Mouse (Mus musculus): Measurements from ENCODE around the gene Nfya. TPM values are rescaled to one million over a fixed set of nuclear protein-coding genes. Genes with fewer than 3 reads are reported as not detected.

Gene Nfya
- total and polyA plus RNA-seq, 3 experiments: 56.9 to 97.8 TPM; not detected in 1

DNA sequence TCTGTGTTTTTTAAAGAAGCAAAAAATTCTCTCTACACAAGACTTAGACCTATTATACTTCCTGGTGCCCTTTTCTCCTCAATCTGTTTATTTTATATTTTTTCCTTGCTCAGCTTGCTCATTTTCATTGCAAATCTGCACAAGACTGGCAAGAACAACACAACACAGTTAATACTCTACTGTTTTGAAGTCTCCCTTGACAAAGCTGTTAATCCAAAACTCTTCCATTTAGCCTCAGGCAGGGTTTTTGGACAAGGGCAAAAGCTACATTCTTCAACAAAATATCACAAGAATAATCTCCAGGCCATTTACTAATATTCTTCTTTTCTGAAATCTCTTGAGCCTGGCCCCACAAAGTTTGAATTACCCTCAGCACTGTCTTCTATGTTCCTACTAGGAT, 38.1 kb downstream of the Nfya start:
- H3K36me3 ChIP-seq (ENCODE audit: control insufficient read depth in 1 of 2, insufficient read depth in 2 of 2, low read length in 2 of 2): no peaks in the 10 kb centered on the region
- no peaks in the 10 kb centered on the region for H3K9me3 ChIP-seq (replicated peaks; ENCODE audit: insufficient read depth, low read length)
- H3K4me3 ChIP-seq (ENCODE audit: control insufficient read depth in 1 of 2, insufficient read depth in 1 of 2, low read depth in 2 of 2, low read length in 2 of 2): no peak overlapping the region
- no peaks in the 10 kb centered on the region for H3K79me2 ChIP-seq (ENCODE audit: control insufficient read depth, insufficient read depth, low read length, poor library complexity)
- no peaks in the 10 kb centered on the region for H3K4me1 ChIP-seq (ENCODE audit: control insufficient read depth in 1 of 2, insufficient read depth in 2 of 2, low read length in 2 of 2)
- TF ChIP-seq ZMIZ1 (IDR thresholded peaks at IDR 0.05; ENCODE audit: low read depth, low read length) (no peak), GABPA (IDR thresholded peaks at IDR 0.05; ENCODE audit: low read depth, low read length) (no peak), USF2 (IDR thresholded peaks at IDR 0.05; ENCODE audit: borderline replicate concordance in 1 of 2, insufficient read depth in 1 of 2, low read depth in 1 of 2, low read length in 2 of 2) (no peak), MAX (IDR thresholded peaks at IDR 0.05; ENCODE audit: low read length) (no peak), MYC (IDR thresholded peaks at IDR 0.05; ENCODE audit: low read depth, low read length) (no peak), SIN3A (IDR thresholded peaks at IDR 0.05; ENCODE audit: low read length) (no peak), GATA1 (IDR thresholded peaks at IDR 0.05; ENCODE audit: low read depth, low read length) (no peak), RAD21 (IDR thresholded peaks at IDR 0.05; ENCODE audit: low read depth, low read length) (no peak), JUND (IDR thresholded peaks at IDR 0.05; ENCODE audit: low read depth, low read length) (no peak), MAZ (IDR thresholded peaks at IDR 0.05; ENCODE audit: low read depth, low read length) (no peak), ZKSCAN1 (IDR thresholded peaks at IDR 0.05; ENCODE audit: low read depth, low read length) (no peak), UBTF (IDR thresholded peaks at IDR 0.05; ENCODE audit: borderline replicate concordance, insufficient read depth, low read depth, low read length) (no peak), ZC3H11A (IDR thresholded peaks at IDR 0.05; ENCODE audit: low read depth, low read length) (no peak), CTCF (IDR thresholded peaks at IDR 0.05 in 2 of 3, conservative IDR thresholded peaks at IDR 0.05 in 1 of 3; ENCODE audit: control insufficient read depth in 1 of 3, insufficient read depth in 1 of 3, low read depth in 2 of 3, low read length in 3 of 3, poor library complexity in 1 of 3, severe bottlenecking in 1 of 3) (no peak), CHD1 (IDR thresholded peaks at IDR 0.05; ENCODE audit: low read depth, low read length) (no peak), NELFE (IDR thresholded peaks at IDR 0.05; ENCODE audit: low read depth, low read length) (no peak)
- no peak overlapping the region for H3K27ac ChIP-seq (ENCODE audit: control insufficient read depth, low read depth, low read length)
- H3K9ac ChIP-seq (ENCODE audit: control insufficient read depth, low read depth, low read length, poor library complexity, severe bottlenecking): no peak overlapping the region
- no peak for DNase-seq (ENCODE audit: low read depth, low spot score)
- no peaks in the 10 kb centered on the region for H3K27me3 ChIP-seq (ENCODE audit: control insufficient read depth in 1 of 2, insufficient read depth in 2 of 2, low read length in 2 of 2)

GRCm38 (mm10) chr17:48366806-48367205, 42.9 kb downstream of the Nfya start:
- Histone ChIP-seq H3K79me2 (ENCODE audit: control insufficient read depth, insufficient read depth, low read length, poor library complexity) (no peaks in the 10 kb centered on the region), H3K27me3 (ENCODE audit: control insufficient read depth in 1 of 2, insufficient read depth in 2 of 2, low read length in 2 of 2) (no peaks in the 10 kb centered on the region), H3K4me3 (ENCODE audit: control insufficient read depth in 1 of 2, insufficient read depth in 1 of 2, low read depth in 2 of 2, low read length in 2 of 2) (no peak overlapping the region), H3K27ac (ENCODE audit: control insufficient read depth, low read depth, low read length) (no peak overlapping the region), H3K4me1 (ENCODE audit: control insufficient read depth in 1 of 2, insufficient read depth in 2 of 2, low read length in 2 of 2) (peaks cover 10 to 27% of the 10 kb centered on the region in 2 experiments), H3K36me3 (ENCODE audit: control insufficient read depth in 1 of 2, insufficient read depth in 2 of 2, low read length in 2 of 2) (peaks cover 0 to 17% of the 10 kb centered on the region in 2 experiments; a peak in 2 of 4 replicates), H3K9me3 (replicated peaks; ENCODE audit: insufficient read depth, low read length) (no peaks in the 10 kb centered on the region), H3K9ac (ENCODE audit: control insufficient read depth, low read depth, low read length, poor library complexity, severe bottlenecking) (no peak overlapping the region)
- TF ChIP-seq CTCF (IDR thresholded peaks at IDR 0.05 in 2 of 3, conservative IDR thresholded peaks at IDR 0.05 in 1 of 3; ENCODE audit: control insufficient read depth in 1 of 3, insufficient read depth in 1 of 3, low read depth in 2 of 3, low read length in 3 of 3, poor library complexity in 1 of 3, severe bottlenecking in 1 of 3): no peak
- TF ChIP-seq POLR2AphosphoS2 (IDR thresholded peaks at IDR 0.05; ENCODE audit: low read length): no peak
- no peak for TF ChIP-seq GABPA (IDR thresholded peaks at IDR 0.05; ENCODE audit: low read depth, low read length)
- TF ChIP-seq HCFC1 (IDR thresholded peaks at IDR 0.05; ENCODE audit: low read depth, low read length): no peak
- DNase-seq (ENCODE audit: low read depth, low spot score): no peak
